Mouse (Mus musculus): ENCODE results near the gene Map7.
A peak's percentile ranks its signal among the peaks of the same experiment; 100 is the strongest.

Gene Map7

GRCm38 (mm10) chr10:20285994-20286836, 137.9 kb downstream of the Map7 start:
- DNase-seq (ENCODE audit: low read depth, low spot score), result peak; percentile 16

GRCm38 (mm10) chr10:20287369-20287768, 139.1 kb downstream of the Map7 start:
- DNase-seq (ENCODE audit: low read depth, low spot score), result no peak

GRCm38 (mm10) chr10:20290467-20290883, 142.2 kb downstream of the Map7 start:
- DNase-seq (ENCODE audit: low read depth, low spot score), result peak; percentile 70

- no peak for DNase-seq (ENCODE audit: low read depth, low spot score)
Observed at GRCm38 (mm10) chr10:20295961-20296360, 147.7 kb downstream of the Map7 start.

- no peak for DNase-seq (ENCODE audit: low read depth, low spot score)
Observed at GRCm38 (mm10) chr10:20298152-20298920, 150.1 kb downstream of the Map7 start.

GRCm38 (mm10) chr10:20299114-20299513, 150.8 kb downstream of the Map7 start:
- DNase-seq (ENCODE audit: low read depth, low spot score), result no peak

GRCm38 (mm10) chr10:20310969-20311769, 162.9 kb downstream of the Map7 start:
- DNase-seq (ENCODE audit: low read depth, low spot score), result no peak

- peak; percentile 100 for DNase-seq (ENCODE audit: low read depth, low spot score)
Observed at GRCm38 (mm10) chr10:20311918-20312735, 163.9 kb downstream of the Map7 start, which contains the start of gene Bclaf1. Gene Bclaf1, plus strand, starts transcription at chr10:20312469.

- DNase-seq (ENCODE audit: low read depth, low spot score), result peak; percentile 87
Observed at GRCm38 (mm10) chr10:20312736-20313301, 164.5 kb downstream of the Map7 start.

- no peak for DNase-seq (ENCODE audit: low read depth, low spot score)
Observed at GRCm38 (mm10) chr10:20313447-20313846, 165.2 kb downstream of the Map7 start.

GRCm38 (mm10) chr10:20313941-20314340, 165.7 kb downstream of the Map7 start:
- DNase-seq (ENCODE audit: low read depth, low spot score), result no peak

- no peak for DNase-seq (ENCODE audit: low read depth, low spot score)
Observed at GRCm38 (mm10) chr10:20314797-20315196, 166.5 kb downstream of the Map7 start.

- no peak for DNase-seq (ENCODE audit: low read depth, low spot score)
Observed at GRCm38 (mm10) chr10:20317466-20317865, 169.2 kb downstream of the Map7 start.

GRCm38 (mm10) chr10:20326226-20326625, 178.0 kb downstream of the Map7 start:
- no peak for DNase-seq (ENCODE audit: low read depth, low spot score)

Measured in forelimb bud, embryonic 11.5 days (tissue).